Mouse (Mus musculus) liver, adult 2 months (tissue): Measurements from ENCODE around the gene Vps35l.

Source experiments
- CTCF ChIP-seq: fragments of 200-500 bp; IDR thresholded peaks from 2 replicates; pipeline ENCODE4 v1.5.1; 2011; ENCODE audit warnings: low read depth, low read length, control low read depth
- POLR2A ChIP-seq: fragments of 200-500 bp; IDR thresholded peaks from 2 replicates; pipeline ENCODE4 v1.6.1; 2011; ENCODE audit warnings: low read length, control low read depth; ENCODE audit not compliant: insufficient read depth; ENCODE audit errors: extremely low read depth

- TF ChIP-seq CTCF = peak; percentile 70; the same call in 1 of the 2 replicates
- no peak for TF ChIP-seq POLR2A
These were observed 26.2 kb downstream of the Vps35l start for GRCm38 (mm10) chr7:118766119-118766833.
